Mouse (Mus musculus): ENCODE results near the gene Ston2. TPM values are rescaled to one million over a fixed set of nuclear protein-coding genes. Genes with fewer than 3 reads are reported as not detected.

Ston2 gene
- total and polyA plus RNA-seq, 2 experiments from 2014 or later: 7.7 to 21.9 TPM

- Histone ChIP-seq H3K9ac (replicated peaks; ENCODE audit: low read length) (peak overlapping the region; percentile 40), H3K9me3 (ENCODE audit: low read length) (no peaks in the 10 kb centered on the region), H3K4me1 (ENCODE audit: insufficient read depth, low read length) (no peaks in the 10 kb centered on the region), H3K4me2 (ENCODE audit: low read depth, low read length) (peak overlapping the region; percentile 84), H3K36me3 (ENCODE audit: insufficient read depth, low read length) (no peaks in the 10 kb centered on the region), H3K4me3 (ENCODE audit: low read length) (peak overlapping the region; percentile 58), H3K27ac (peak overlapping the region; percentile 54; the same call in 1 of the 2 replicates), H3K27me3 (ENCODE audit: insufficient read depth, low read length) (no peaks in the 10 kb centered on the region)
- WGBS: 1% methylated on average over 50 of the region's 51 CpGs
- DNase-seq (ENCODE audit: low spot score) (peak; percentile 82), ATAC-seq (peak; percentile 89)
- no peak for TF ChIP-seq CTCF (IDR thresholded peaks at IDR 0.05; ENCODE audit: low read depth)
Measured at GRCm38 (mm10) chr12:91778211-91779003, 9.8 kb downstream of the Ston2 start.

GRCm38 (mm10) chr12:91776342-91776741 lies 11.8 kb downstream of the Ston2 start:
- Histone ChIP-seq H3K4me2 (ENCODE audit: low read depth, low read length) (peak overlapping the region; percentile 84), H3K27ac (no peak overlapping the region), H3K9ac (replicated peaks; ENCODE audit: low read length) (no peak overlapping the region), H3K4me3 (ENCODE audit: low read length) (no peak overlapping the region), H3K36me3 (ENCODE audit: insufficient read depth, low read length) (no peaks in the 10 kb centered on the region), H3K4me1 (ENCODE audit: insufficient read depth, low read length) (no peaks in the 10 kb centered on the region), H3K9me3 (ENCODE audit: low read length) (no peaks in the 10 kb centered on the region), H3K27me3 (ENCODE audit: insufficient read depth, low read length) (no peaks in the 10 kb centered on the region)
- TF ChIP-seq CTCF (IDR thresholded peaks at IDR 0.05; ENCODE audit: low read depth): no peak
- ATAC-seq (no peak), DNase-seq (ENCODE audit: low spot score) (no peak)
- 88% methylated on average over 5 of the region's 5 CpGs for WGBS

- no peak for TF ChIP-seq CTCF (IDR thresholded peaks at IDR 0.05; ENCODE audit: low read depth)
- no peaks in the 10 kb centered on the region for H3K4me1 ChIP-seq (ENCODE audit: insufficient read depth, low read length)
- no peak overlapping the region for H3K4me3 ChIP-seq (ENCODE audit: low read length)
- H3K27me3 ChIP-seq (ENCODE audit: insufficient read depth, low read length): no peaks in the 10 kb centered on the region
- H3K36me3 ChIP-seq (ENCODE audit: insufficient read depth, low read length): no peaks in the 10 kb centered on the region
- no peaks in the 10 kb centered on the region for H3K9me3 ChIP-seq (ENCODE audit: low read length)
- ATAC-seq: no peak
- 67% methylated on average over 8 of the region's 8 CpGs for WGBS
- no peak overlapping the region for H3K4me2 ChIP-seq (ENCODE audit: low read depth, low read length)
- DNase-seq (ENCODE audit: low spot score): peak; percentile 59
- peak overlapping the region; percentile 32; the same call in 1 of the 2 replicates for H3K27ac ChIP-seq
- H3K9ac ChIP-seq (replicated peaks; ENCODE audit: low read length): no peak overlapping the region
Measured at GRCm38 (mm10) chr12:91774811-91775284, 13.3 kb downstream of the Ston2 start.

GRCm38 (mm10) chr12:91768871-91769270 lies 19.3 kb downstream of the Ston2 start:
- 65% methylated on average over 2 of the region's 2 CpGs for WGBS
- peaks cover 13% of the 10 kb centered on the region for H3K4me1 ChIP-seq (ENCODE audit: insufficient read depth, low read length)
- no peak for DNase-seq (ENCODE audit: low spot score)
- TF ChIP-seq CTCF (IDR thresholded peaks at IDR 0.05; ENCODE audit: low read depth): no peak
- no peaks in the 10 kb centered on the region for H3K9me3 ChIP-seq (ENCODE audit: low read length)
- no peak for ATAC-seq
- H3K9ac ChIP-seq (replicated peaks; ENCODE audit: low read length): no peak overlapping the region
- no peaks in the 10 kb centered on the region for H3K27me3 ChIP-seq (ENCODE audit: insufficient read depth, low read length)
- H3K36me3 ChIP-seq (ENCODE audit: insufficient read depth, low read length): no peaks in the 10 kb centered on the region
- no peak overlapping the region for H3K27ac ChIP-seq
- no peak overlapping the region for H3K4me3 ChIP-seq (ENCODE audit: low read length)
- H3K4me2 ChIP-seq (ENCODE audit: low read depth, low read length): no peak overlapping the region

GRCm38 (mm10) chr12:91768176-91768575 lies 20.0 kb downstream of the Ston2 start:
- TF ChIP-seq CTCF (IDR thresholded peaks at IDR 0.05; ENCODE audit: low read depth): no peak
- Histone ChIP-seq H3K27ac (no peak overlapping the region), H3K4me1 (ENCODE audit: insufficient read depth, low read length) (peaks cover 13% of the 10 kb centered on the region), H3K9ac (replicated peaks; ENCODE audit: low read length) (no peak overlapping the region), H3K36me3 (ENCODE audit: insufficient read depth, low read length) (no peaks in the 10 kb centered on the region), H3K27me3 (ENCODE audit: insufficient read depth, low read length) (no peaks in the 10 kb centered on the region), H3K4me3 (ENCODE audit: low read length) (no peak overlapping the region), H3K9me3 (ENCODE audit: low read length) (no peaks in the 10 kb centered on the region), H3K4me2 (ENCODE audit: low read depth, low read length) (no peak overlapping the region)
- WGBS: 94% methylated on average over 6 of the region's 6 CpGs
- DNase-seq (ENCODE audit: low spot score) (no peak), ATAC-seq (no peak)

- Histone ChIP-seq H3K4me3 (ENCODE audit: low read length) (no peak overlapping the region), H3K9me3 (ENCODE audit: low read length) (no peaks in the 10 kb centered on the region), H3K4me2 (ENCODE audit: low read depth, low read length) (peak overlapping the region; percentile 42), H3K36me3 (ENCODE audit: insufficient read depth, low read length) (no peaks in the 10 kb centered on the region), H3K4me1 (ENCODE audit: insufficient read depth, low read length) (peaks cover 13% of the 10 kb centered on the region), H3K27me3 (ENCODE audit: insufficient read depth, low read length) (no peaks in the 10 kb centered on the region), H3K9ac (replicated peaks; ENCODE audit: low read length) (peak overlapping the region; percentile 15; the same call in 1 of the 2 replicates), H3K27ac (0 out of 2 replicates have a peak overlapping the region, but pooled peaks have one; percentile 32)
- ATAC-seq: peak; percentile 91
- DNase-seq (ENCODE audit: low spot score): peak; percentile 68
- 21% methylated on average over 14 of the region's 14 CpGs for WGBS
- no peak for TF ChIP-seq CTCF (IDR thresholded peaks at IDR 0.05; ENCODE audit: low read depth)
Measured at GRCm38 (mm10) chr12:91766338-91767107, 21.7 kb downstream of the Ston2 start.

Measured in hindbrain, postnatal 0 days (tissue).